Mouse (Mus musculus) c-Kit-positive CD71-positive TER-119-negative erythroid progenitor cells, embryonic 14.5 days (primary cell): ENCODE measurements at regions not wholly inside any gene's neighbourhood (a gene's known extent, or its start where the extent isn't known, plus 50 kb on each side); places are given as distances from the start of the nearest gene placed in this dataset.

Experiments
- DNase-seq: peaks from one replicate; pipeline ENCODE4 v3.0.0-alpha.2; 2013; ENCODE audit warnings: low read depth

DNA sequence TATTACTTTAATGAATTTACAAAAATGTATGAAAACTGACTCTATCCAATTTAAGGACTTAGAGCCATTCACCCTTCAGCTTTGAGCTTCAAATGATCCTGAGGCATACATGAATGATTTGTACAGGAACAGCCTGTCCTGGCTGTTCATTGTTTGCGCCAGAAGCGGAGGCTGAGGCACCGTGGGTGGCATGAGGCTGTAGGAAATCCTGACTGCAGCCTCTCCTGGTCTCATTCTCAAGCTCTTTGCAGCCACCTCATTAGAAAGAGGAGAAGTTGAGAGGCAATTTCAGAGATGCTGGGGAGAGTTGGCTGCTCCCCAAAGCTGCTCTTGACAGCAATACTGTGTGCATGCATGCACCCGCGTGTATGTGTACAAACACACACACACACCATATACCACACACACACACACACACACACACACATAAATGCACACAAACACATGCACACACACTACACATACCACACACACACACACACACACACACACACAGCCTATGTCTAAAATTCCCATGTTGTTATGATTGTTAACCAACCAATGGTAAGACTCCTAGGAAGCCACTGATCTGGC, 434.9 kb upstream of the Btbd3 start:
- no peak for DNase-seq

DNA sequence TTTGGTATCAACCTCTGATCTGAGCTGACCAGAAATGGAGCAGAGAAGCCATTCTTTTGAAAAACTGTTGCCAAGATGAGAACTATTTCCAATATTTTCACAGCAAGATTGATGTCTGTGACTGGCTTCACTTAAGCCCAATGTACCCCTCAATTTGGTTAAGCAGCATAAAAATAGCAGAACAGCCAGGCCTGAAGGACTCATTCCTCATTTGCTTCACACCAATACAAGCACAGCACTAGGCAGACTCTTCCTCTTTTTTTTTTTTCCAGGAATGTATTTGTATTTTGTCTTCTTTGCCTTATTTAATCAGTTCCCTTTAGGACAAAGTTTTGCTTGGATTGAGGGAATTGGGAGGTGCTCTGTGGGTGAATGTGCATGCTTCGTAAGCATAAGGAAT, 441.4 kb upstream of the Btbd3 start:
- no peak for DNase-seq

DNA sequence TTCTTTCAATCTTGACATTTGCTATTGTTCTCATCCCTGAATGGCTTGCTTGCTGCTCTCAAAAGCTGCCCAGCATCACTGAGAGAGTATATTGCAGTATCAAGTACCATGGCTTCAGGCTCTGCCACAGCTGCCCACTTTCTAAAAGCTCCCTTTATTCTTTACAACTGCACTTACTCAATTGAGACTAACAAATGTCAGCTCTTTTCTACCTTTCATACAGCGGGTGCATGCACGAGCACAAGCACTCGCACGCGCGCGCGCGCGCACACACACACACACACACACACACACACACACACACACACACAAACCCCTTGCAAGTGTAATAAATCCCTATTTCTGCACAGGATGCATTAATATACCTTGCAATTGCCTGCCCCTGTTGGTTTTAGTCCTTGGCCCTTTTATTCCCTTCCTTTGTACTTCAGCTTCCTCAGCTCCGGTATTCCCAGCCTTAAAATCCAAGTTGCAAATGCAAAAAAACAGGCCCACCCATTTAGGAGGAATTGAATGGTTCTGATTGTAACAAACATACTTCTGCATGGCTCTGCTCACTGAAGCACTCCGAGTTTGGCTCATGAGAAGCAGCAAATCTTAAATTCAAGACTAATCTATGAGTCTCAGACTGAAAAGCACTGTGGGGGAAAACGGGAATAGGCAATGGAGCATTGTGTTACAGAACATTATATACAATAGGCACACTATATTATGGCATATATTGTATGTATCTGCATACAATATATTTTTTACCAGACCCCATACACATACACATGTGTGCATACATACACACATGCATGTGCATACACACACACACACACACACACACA, 447.7 kb upstream of the Btbd3 start:
- no peak for DNase-seq

DNA sequence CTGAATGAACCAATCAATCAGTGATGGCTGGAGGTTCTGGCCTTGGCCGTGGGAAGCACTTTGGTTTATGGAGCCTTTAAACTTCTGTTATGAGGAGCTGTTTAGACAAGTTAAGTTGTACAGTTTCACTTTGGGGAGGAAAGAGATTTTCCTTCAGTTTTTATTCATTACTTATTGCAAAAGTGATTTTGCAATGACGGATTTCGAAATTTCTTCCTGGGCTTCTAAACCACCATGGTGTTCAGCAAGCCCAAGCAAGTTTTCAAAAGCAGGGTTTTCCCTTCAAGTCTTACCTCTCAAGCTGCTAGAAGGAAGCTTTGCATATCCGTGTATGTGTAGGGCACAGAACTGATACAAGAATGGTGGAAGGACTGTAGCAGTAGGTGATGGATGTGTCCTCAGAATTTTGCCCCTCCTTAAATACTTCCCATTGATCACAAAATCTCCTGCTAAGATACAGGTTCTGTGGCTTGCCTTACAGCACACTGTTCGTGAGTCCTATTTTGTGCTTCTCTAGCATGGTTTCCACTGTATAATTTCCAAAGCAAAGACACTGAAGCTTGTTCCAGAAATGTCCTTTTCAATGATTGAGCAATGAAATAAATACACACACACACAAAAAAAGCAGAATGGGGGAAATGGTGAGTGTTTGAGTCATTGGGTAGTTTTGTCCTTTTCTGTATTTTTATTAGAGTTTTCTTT, 448.6 kb upstream of the Btbd3 start:
- DNase-seq = no peak

DNA sequence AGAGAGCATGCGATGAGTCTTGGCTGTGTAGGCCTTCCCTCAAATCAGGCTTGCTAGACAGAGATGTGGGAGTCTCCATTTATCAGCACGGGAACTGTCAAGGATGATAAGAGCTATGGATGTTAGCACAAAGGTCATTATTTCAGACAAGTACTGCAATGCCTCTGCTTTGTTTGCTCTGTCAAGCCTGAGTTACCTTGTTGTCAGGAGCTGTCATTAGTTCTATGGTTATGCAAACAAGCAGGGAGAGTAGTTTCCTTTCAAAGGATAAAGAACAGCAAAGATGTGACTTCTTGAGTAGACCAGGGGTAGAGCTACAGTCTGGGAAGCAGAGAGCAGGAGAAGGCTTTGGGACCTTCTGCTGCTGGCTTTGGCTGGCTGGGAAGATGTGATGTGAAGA, 461.5 kb upstream of the Btbd3 start:
- DNase-seq = no peak

DNA sequence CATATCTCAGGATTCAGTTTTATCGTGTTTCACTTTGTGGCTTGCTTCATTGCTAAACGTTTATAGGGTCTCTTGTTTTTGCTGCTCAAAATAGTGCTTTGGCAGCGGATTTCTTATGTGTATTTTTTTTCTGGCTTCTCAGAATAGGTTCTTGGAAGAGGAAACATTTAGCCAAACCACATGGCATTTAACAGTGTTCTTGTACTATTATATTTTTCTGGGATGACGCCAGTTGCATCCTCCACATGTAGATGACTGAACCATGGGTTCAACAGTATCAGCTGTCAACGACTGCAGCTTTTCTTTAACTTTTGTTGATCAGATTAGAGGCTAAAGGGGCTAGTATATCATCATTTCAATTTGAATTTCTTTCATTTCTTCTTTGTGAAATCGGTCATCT, 472.3 kb upstream of the Btbd3 start:
- no peak for DNase-seq

DNA sequence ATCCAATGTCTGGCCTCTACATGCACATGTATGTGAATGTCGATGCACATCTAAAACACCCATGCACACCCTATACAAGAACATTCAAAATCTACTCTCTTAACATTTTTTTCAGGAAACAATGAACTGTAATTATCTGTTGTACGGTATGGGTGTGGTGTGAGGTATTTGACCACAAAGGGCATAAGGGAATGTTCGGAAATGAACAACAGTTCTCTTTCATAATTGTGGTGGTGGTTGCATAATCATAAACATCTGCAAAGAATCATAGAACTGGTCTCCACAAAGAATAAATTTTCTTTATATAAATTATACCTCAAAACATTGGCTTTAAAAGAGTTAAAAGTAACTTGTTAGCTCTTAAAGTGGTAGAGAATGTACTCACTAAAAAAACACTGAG, 478.9 kb upstream of the Btbd3 start:
- no peak for DNase-seq

DNA sequence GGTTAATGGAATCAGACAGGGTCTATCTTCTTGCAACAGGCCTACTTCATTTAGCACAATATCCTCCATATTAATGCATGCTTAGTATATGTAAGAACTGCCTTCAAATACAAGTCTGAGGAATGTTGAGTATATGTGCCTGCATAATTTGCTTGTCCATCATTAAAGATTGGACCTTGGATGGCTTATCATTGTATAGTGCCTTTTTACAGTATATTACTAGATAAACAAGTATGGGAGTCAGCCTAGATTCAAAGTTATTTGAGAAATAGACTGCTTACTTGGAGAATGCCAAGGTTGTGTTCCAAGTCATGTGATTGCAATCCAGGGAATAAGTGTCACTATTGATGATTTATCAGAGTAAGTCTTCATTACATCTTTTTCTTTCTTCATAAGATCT, 491.6 kb upstream of the Btbd3 start:
- DNase-seq = no peak

DNA sequence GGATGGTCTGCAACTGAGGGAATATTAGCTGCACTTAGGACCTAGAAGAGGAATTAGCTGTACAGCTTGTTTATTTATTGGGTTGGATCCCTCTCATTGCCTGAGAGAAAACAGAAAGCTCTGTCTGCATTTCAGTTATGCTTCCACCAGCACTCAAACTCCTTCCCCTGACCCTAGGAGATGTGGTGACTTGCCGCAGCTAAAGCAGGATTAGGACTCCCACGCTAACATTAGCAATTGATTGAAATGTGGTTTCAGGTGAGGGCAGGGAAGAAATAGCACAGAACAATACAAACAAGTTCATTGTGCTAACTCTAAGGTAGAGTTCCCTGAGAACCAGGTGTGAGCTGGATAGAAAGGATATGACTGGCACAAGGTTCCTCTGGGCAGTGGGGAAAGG, 496.9 kb upstream of the Btbd3 start:
- DNase-seq = no peak

DNA sequence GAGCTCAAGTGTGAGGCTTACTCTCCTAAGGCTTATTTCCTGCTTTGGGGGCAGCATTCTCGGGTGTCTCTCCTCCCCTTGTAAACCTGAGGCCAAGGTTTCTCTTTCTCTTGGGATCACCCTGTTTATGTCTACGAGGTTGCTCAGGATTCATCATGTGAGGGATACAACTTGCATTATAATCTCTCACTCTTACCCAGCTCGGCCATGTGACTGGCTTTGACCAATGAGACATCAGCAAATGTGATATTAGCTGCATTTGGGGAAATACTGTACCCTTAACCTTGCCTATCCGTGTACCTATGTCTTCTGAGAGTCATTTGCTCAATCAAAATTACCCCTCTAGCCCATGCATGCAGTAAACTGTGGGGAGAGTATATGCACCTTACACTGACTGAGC, 498.0 kb upstream of the Btbd3 start:
- DNase-seq = no peak

DNA sequence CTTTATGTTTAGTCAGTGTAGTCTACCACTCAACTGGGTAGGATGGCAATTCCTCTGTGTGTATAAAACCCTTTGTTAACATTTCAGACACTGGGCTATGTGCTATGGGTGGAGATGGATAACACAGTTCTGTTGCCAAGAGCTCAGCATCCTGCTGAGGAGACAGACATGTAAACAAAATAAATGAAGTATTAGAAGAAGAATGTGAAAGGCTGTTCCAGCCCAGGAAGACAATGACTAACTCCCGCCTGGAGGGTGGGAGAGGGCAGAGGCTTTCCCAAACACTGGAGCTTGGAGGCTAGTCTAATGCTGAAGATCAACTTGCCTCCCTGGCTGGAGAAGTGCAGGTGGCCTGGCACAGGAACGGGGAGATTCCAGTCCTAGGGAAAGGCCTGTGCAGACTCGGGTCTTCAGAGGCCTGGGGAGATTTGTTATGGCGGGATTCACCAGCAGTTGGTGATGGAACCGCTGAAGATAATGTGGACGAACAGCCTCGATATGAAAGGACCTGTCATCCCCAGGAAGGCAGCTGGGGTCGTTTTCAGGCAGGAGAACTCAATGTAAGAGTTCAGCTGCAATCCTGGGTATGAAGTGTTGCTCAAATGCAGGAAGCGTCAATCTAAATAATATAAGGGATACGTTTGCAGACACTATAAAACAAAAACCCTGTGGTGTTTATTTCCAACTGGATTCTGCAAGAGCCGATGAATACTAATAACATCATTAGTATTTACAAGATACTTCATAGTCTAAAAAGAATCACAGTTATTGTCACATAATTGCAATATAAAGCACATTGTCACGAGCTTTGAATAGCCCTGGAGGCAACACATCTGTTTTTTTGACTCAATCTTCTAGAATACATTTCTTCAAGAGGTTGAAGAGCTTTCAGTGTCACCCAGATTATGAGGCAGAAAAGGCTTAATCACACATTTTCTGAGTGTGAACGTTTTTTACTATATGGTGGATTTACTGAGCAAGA, 498.8 kb upstream of the Btbd3 start:
- no peak for DNase-seq

DNA sequence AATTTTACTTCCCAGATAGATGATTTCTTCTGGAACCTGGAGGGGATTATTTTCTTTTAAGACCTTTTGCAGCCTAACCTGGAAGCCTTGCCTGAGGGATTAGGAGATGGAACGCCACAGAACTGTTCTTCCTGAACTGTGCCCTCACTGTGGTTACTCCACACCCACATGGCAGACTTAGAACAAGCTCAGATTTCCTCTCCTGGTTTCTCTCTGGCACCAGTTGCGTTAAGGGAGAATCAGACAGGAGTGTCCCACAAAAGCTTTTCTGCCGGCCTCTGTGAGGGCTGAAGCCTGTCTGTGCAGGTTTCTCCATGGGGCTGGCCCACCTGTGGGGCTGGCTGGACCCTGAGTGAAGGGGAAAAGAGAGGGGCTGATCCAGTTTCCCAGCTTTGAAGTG, 500.1 kb upstream of the Btbd3 start:
- DNase-seq = no peak

DNA sequence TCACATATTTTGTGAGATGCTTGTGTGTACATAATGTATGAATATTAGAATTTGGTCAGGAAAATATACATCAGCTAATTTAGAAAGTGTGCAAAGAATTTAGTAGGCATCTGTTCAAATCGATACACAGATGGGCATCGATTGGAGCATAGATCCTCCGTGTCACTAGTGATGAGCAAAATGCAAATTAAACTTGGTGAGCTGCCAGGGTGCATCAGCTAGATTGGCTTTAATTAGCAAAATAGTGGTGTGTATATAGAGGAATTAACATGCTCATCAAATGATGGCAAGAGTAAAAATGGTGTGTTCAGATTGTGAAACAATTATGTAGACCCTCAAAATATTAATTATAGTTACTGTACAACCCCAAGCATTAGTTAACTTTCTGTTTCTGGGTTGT, 501.9 kb upstream of the Btbd3 start:
- no peak for DNase-seq

DNA sequence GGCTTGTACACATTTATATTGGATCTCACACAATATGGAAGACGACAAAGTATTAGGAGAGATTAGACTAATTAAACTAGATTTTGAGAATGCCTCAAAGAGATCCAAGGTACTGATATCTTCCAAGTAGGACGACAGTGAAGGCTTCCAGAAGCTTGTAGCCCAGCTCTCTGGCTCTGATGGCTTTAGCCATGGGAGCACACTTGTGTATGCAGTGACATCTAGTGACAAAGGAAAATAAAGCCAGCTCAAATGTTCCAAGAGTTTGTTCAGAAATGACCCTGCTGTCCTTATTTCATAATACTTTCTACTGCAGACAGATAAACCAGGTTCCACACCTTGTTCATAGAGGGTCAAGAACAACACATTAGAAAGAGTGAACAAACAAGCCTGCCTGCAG, 524.0 kb upstream of the Btbd3 start:
- no peak for DNase-seq

DNA sequence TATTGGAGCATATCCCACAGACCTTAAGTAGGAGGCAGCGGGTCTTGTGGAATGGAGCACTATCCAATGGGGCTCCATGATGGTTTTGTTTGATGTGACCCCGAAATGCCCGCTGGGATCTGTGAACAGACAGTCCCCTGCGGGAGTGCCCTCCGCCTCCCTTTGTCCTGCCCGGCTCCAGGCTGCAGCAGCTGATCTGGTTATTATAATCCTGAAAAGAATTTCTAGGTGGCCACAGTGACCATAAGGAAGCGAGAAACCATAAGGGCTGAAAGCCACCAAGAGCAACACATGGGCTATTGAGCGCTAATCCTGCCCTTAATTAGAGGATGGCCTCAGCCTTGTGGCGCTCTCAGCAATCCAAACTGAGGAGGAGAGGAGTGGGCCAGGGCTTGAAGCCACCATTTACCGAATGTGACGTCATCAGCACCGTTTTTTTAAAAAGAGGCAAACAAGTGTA, 525.9 kb upstream of the Btbd3 start:
- DNase-seq = no peak

DNA sequence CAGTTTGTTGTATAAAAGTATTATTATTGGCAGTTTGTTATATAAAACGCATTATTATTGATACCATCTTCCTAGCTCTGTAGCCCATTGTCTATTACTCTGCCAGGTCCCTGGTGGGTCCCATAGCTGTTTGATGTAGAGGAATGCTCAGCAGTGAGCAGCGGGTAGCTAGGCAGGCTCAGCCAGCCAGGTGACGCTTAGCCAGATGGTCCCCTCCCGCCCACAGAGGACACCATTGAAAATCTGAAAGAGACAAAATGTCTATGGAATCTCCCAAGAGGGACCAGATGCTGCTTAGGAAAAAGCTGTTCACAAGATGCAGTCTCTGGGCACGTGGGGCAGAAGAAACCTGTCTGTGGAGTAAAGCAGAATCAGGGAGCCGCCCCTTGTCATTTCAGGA, 526.5 kb upstream of the Btbd3 start:
- DNase-seq = no peak

DNA sequence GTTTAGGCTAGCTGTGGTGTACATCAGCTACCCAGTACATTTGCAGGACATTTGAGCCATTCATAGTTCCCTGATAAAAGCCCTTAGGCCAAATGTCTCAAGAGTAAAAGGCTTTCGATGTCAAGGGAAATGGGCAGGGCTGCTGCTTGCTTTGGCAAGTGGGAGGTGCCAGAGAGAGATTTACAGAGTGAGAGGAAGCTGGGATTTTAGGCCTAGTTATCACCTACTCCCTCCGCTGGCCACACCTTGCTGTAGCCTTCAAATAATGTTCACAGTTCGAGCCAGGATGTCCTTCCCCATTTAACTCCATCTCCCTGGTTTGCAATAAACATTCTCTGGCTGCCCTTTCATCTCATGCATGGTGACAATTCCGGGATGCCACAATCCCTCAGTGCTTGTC, 527.2 kb upstream of the Btbd3 start:
- DNase-seq = no peak

DNA sequence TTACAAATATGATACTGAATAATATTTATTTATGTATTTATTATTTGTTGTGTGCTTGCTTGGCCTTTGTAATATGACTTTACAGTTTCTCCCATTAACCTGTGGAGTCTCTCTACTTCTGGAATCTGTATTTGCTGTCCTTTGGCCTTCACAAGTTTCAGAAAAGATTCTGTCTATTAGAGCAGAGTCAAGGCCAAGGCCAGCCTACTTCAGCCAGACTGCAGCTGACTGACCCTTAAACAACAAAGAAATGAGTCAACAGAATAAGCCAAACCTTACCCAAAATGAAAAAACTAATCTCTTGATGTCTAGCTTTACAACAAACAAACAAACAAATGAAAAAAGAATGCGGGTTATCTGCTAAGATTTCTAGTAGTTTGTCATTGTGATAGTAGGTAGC, 532.7 kb upstream of the Btbd3 start:
- no peak for DNase-seq

DNA sequence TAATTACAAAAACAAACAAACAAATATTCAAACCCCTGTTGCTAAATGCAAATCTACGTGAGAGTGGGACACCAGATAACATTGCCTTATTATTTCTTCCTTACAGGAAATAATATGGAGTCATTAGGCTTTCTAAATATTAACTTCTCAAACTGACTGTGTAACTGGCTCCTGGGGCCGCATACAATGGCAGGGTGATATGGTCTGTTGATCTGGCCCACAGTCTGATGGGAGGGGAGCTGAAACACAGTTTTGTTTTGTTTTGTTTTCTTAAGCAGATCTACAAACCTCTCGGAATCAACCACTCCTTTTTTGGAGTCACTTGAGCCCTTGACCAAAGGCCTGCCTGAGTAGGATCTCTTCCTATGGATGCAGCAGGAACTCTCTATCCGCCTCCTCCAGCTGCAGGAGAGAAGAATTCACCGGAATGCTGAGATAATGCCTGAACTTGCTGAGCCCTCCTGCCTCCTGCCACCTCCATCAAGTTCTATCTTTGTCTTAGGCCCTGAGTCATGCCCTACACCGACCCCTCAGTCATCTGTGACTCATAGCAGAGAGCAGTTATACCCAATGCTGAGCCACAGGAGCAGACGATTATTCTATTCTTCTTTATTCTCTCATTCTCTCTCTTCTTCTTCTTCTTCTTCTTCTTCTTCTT, 534.5 kb upstream of the Btbd3 start:
- no peak for DNase-seq

DNA sequence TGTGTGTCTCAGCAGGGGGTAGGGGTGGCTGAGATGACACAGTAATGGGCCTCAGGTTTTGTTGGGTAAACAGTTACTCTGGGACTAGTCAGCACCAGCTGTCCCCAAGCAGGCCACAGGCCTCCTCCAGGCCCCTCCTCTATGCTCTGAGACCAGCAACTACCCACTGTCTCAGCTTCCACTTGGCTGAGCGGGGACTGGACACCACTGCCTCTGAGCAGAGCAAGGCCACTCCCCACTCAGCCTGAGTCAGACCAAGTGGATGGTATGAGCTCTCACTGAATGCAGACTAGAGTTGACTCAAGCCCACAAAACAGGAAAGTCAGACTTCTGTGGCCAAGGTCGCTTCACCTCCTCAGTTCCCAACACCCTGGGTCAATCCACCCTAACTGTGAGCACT, 540.5 kb upstream of the Btbd3 start:
- no peak for DNase-seq

DNA sequence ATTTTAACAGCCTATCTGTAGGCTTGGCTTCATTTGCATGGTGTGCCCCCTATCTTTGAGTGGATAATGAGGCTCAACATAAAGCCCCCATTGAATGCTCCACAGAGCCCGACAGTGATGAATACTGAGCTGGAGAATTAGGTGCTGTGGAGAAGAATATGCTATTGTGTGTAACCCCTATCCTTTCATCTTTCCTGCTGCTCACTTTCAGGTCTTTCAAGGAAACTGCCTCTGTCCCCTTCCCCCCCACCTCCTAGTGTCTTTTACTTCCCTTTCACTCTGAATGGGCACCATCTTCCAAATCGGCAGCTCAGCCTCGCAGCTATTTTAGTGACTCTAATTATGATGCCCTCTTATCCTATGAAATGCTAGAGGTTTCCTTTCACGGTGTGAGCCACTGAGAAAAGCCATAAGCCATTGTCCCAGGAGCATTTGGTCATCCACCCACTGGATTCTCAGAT, 549.8 kb upstream of the Btbd3 start:
- no peak for DNase-seq
